Mouse (Mus musculus) liver, adult 2 months (tissue): ENCODE measurements around the gene Ldah.

Experiments
- CTCF ChIP-seq: fragments of 200-500 bp; IDR thresholded peaks from 2 replicates; pipeline ENCODE4 v1.5.1; 2011; ENCODE audit warnings: low read depth, low read length, control low read depth
- POLR2A ChIP-seq: fragments of 200-500 bp; IDR thresholded peaks from 2 replicates; pipeline ENCODE4 v1.6.1; 2011; ENCODE audit warnings: low read length, control low read depth; ENCODE audit not compliant: insufficient read depth; ENCODE audit errors: extremely low read depth

DNA sequence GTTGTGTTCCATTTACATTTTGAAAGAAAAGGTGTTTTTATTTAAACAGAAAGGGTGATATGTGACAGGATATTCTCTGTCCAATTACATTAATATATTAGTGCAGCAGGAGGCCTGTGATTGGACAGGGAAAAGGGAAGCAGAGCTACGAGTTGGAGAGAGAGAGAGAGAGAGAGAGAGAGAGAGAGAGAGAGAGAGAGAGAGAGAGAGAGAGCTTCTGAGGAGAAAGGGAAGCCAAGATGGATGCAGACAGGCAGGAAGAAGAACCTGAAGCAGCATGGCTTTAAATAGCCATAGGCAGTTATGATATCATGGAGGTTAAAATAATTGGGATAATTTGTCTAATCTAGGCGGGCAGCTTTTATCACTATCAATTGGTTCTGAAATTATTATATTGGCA is 40.2 kb upstream of the Ldah start:
- TF ChIP-seq CTCF (no peak), POLR2A (no peak)
